Mouse (Mus musculus) cerebellum, adult 11-12 months (tissue): ENCODE measurements around the gene Trp53.
"Not testable (repeated sequence)": the region's sequence is repeated elsewhere in the genome, so short reads cannot be mapped to it uniquely, and the experiment has no call there.

Source experiments
- DNase-seq: peaks from one replicate; pipeline ENCODE4 v3.0.0; 2022

The Trp53 gene

DNA sequence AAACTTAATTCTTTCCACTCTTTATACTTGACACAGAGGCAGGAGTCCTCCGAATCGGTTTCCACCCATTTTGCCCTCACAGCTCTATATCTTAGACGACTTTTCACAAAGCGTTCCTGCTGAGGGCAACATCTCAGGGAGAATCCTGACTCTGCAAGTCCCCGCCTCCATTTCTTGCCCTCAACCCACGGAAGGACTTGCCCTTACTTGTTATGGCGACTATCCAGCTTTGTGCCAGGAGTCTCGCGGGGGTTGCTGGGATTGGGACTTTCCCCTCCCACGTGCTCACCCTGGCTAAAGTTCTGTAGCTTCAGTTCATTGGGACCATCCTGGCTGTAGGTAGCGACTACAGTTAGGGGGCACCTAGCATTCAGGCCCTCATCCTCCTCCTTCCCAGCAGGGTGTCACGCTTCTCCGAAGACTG, at the start of gene Trp53, which contains the start of gene Wrap53:
TSS of gene Trp53 (plus strand) at position 269 of the 424 bp plus-strand sequence.
TSS of gene Wrap53 (minus strand) at position 165 of the 424 bp plus-strand sequence.
- peak; percentile 94 for DNase-seq

DNA sequence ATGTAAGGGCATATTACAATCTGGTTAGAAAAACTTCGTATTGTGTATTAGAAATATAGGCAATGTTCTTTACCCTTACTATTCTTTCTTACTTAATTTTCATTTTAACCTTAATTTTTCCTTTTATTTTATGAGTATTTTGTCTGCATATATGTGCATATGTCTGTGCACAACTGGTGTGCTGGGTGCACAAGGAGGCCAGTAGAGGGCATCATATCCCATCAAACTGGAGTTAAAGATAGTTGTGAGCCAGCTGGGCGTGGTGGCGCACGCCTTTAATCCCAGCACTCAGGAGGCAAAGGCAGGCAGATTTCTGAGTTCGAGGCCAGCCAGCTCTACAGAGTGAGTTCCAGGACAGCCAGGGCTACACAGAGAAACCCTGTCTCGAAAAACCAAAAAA, 49.4 kb upstream of the Trp53 start:
- DNase-seq: not testable (repeated sequence)

DNA sequence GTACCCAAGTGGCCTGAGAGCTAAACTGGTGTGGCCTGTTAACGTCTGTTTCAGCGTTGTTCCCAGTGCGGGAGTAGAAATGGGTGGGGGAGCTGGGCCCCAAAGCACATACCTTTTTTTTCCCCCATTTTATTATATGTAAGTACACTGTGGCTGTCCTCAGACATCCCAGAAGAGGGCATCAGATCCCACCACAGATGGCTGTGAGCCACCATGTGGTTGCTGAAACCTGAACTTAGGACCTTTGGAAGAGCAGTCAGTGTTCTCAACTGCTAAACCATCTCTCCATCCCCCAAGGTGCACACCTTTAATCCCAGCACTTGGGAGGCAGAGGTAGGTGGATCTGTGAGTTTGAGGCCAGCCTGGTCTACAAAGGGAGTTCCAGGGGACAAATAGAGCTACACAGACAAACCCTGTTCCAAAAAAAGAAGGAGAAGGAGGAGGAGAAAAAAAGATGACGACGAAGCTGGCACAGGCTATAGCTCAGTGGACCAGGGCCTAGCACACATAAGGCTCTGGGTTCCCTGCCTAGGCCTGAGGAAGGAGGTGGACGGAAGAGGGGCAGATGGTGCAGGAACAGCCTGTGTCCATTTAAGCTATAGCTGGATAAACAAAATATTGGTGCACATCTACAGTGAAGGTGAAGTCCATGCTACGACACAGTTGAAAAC, 47.5 kb upstream of the Trp53 start:
- peak; percentile 33 for DNase-seq

DNA sequence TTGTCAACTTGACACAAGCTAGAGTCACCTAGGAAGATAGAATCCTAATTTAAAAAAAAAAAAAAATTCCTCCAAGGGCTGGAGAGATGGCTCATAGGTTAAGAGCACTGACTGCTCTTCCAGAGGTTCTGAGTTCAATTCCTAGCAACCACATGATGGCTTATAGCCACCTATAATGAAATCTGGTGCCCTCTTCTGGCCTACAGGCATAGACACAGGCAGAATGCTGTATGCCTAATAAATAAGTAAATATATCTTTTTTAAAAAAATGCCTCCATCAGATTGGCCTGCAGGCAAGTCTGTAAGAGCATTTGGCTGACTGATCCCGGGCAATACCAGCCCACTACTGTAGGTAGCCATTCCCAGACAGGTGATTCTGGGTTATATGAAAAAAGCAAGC, 45.2 kb upstream of the Trp53 start:
- DNase-seq: no peak

DNA sequence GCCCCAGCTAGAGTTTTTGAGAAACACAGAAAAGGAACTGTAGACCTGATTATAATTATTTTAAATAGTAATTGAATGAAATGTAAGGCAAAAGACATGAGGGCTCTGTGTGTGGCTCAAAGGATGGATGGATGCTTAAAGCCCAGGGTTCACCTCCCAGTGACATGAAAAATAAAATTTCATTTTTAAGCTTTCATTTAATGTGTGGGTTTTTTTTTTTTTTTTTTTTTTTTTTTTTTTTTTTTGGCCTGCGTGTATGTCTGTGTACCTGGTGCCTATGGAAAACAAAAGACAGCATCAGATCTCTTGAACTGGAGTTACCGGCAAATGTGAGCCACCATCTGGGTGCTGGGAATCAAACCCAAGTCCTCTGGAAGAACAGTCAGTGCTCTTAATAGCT, 39.5 kb upstream of the Trp53 start:
- no peak for DNase-seq

DNA sequence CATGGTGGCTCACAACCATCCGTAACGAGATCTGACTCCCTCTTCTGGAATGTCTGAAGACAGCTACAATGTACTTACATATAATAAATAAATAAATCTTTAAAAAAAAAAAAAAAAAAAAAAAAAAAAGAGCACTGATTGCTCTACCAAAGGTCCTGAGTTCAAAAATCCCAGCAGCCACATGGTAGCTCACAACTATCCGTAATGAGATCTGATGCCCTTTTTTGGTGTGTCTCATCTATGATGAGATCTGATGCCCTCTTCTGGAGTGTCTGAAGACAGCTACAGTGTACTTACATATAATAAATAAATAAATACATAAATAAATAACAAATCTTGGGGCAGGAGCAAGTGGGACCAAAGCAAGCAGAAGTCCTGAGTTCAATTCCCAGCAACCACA, 38.4 kb upstream of the Trp53 start:
- not testable (repeated sequence) for DNase-seq

DNA sequence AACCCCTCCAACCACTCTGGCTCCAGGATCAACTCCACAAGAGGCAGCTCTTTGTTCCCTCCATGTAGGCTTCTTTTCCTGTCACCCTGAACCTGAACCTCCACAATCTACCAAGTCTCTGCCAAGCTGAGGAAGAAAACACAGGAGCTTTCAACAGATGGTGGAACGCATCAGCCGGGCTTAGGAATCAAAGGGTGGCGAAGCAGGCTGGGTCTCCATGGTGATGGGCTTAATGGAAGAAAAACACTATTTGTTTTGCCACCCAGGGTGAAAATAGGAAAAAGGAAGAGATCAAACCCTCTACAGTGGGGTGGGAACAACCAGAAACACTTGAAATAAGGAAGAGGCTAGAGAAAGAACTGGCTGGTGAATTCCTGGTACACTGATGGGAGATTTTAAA, 36.6 kb upstream of the Trp53 start:
- no peak for DNase-seq

DNA sequence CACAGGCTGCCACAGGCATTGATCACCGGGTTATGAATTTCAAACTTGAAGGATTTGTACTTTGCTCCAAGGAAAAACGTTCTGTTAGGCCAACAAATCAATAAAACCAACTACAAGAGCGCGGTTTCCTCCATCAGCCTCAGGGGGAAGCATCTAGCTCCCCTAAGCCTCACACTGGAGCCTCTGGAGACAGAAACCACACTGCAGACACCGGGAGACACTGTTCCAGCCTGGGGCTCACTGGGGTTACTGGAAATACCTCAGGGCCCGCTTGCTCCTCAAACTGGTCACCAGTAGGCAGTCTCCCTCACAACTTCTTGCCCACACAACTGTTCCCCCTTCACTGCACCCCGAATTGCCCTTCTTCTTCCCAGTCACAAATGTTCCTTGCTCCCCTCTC, 34.2 kb upstream of the Trp53 start:
- no peak for DNase-seq

DNA sequence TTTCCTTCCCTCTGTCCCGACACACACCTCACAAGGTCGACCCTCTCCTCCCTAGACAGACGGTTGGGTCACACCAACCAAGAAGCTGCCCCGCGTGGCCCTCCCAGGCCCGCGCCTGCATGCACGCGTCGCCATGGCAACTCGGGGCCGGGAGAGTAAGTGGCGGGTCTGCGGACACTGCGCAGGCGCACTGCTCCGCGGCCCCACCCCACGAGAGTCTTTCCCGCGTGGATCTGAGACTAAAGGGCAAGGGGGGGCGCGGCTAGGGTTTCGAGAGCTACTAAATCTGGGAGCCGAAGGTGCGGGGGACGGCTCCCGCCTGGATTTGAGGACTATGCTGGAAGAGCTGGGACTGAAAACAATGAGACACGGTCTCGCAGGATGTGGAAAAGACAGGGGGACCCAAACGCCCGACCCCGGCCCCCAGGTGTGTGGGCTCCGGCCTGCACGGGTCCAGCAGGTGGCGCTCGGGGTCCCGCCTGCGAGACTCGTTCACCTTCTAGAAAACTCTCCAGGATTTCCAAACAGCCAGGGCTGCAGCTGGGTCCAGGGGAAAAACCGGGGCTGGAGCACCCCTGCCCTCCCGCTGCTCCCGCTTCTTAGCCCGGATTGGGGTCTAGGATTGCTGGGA, 33.6 kb upstream of the Trp53 start:
- peak; percentile 70 for DNase-seq

DNA sequence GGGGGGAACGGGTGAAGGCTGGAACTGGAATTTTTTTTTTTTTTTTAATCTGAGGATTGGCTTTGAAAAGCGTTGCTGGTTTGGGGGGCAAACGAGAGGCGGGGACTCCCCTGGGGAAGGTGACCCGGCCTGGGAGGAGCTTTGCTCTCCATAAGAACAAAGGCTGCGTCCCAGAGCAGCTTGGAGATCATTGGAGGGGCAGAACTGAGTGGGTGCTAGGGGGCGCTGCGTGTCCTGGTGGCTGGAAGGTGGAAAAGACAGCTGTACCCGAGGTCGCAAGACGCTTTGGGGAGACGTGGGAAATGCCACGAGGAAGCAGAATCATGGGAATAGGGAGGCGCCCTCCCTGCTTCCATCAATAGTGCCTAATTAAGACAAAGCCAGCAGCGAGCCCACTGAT, 33.1 kb upstream of the Trp53 start:
- DNase-seq: no peak

DNA sequence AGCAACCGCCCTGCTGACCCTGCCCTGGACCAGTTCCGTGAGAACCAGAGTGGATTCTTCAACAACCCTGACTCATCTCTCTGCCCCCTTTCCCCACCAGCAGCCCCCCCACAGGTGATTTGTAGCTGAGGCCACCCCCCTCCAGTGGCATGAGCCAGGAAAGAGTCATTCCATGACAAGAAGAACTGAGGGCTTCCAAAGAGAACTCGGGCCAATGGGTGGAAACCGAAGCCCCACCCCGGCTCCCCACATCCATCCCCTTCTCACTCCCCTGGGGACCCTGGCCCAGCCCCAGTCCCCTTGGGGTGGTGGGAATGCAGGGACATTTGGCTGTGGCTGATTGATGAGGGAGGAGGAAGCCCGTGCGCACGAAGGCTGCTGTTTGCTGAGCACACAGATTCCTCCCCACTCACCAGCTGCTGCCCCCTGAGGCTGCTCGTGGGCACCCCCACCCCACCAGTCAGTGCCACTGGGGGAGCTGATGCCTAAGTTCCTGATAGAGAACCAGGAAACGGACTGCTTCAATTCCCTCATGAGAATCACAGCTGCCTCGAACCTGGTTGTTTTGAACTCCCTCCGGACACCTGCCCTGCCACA, 31.0 kb upstream of the Trp53 start, which contains the start of gene Dnah2:
TSS of gene Dnah2 (minus strand) at position 51 of the 597 bp plus-strand sequence.
- DNase-seq: no peak

DNA sequence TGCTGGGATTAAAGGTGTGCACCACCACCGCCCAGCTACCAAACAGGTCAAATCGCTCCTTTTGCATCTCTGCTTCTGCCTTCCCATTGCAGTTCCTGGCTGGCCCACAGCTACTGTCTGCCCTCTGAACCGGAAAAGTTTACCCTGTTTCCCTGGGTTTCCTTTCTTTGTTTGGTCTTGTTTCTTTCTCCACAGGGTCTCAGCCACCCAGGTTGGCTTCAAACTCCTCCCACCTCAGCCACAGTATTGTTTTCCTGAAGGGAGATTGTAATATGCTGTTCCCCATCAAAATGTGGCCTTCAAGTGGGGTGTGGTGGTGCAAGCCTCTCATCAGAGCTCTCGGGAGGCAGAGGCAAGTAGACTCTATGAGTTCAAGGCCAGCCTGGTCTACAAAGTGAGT, 28.8 kb upstream of the Trp53 start:
- DNase-seq: no peak

DNA sequence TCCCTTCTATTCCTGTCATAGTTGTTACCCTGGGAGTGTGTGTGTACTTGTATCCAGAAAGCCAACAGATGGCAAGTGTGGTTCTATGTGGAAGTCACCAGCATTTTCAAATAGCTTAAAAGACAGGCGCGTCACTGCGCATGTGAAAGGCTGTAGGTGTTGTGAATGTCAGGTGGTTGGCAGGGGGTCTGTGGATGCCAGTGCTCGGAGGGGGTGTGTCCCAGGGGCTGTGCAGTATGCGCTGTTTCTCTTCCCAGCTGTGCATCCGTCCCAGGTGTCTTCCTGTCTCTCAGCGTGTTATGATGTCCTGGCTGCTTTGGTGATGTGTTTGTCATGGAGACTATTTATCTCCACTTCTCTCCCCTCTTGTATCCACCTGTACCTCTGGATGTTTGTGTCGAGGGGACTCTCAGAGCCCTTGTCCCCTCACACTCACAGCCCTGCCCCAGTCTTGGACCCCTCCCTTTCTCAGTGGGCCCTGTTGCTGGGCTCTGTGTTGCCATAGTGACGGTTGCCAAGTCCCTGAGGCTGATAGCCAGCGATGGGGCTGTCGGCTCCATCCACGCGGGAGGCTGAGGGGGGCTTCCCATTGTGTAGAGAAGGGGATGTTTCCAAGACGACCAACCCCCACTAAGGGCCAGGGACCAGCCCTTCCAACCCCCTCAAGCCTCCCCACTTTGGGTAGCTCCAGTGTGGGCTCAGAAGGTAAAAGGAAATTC, 27.4 kb upstream of the Trp53 start:
- no peak for DNase-seq

DNA sequence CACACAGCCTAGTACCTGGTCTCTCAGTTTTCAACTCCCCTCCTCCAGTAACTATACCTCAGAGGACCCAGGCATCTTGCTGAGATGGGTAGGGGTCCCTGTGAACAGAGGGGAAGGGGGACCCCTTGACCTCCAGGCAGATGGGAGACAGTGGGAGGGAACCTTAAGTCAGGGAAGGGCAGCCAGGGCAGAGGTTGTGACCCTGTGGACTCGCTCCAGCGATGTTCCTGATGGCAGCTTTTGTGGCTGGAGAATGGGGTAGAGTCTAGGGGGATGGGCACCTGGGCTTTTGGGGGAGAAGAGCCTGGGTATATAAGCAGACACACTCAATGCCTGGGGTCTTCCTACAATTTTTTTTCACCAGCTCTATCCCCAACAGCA, 26.8 kb upstream of the Trp53 start:
- no peak for DNase-seq

DNA sequence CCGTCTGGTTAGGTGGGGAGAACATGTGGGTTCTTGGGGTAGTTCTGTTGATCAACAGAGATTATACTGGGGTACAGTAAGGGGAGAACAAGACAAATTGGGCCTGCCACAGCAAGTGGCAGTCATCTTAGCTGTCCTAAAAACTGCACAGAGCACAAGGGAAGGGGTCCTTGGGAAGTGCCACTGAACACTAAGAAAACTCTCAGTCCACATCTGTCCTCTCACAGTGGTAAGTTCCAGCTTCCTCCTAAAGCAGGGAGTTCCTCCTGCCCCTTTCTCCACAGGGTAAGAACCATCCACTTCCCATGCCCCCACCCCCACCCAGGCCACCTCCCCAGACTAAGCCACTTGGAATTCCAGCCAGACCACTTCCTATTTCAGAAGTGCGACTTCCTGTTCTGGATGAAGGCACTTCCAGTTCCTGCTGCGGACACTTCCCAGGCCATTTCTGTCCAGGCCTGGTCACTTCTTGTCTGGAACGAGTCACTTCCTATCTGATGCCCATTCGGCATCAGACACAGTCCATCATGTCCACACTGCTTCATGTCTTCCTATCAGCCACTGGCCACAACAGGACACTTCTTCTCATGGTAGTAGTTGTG, 25.5 kb upstream of the Trp53 start:
- no peak for DNase-seq

DNA sequence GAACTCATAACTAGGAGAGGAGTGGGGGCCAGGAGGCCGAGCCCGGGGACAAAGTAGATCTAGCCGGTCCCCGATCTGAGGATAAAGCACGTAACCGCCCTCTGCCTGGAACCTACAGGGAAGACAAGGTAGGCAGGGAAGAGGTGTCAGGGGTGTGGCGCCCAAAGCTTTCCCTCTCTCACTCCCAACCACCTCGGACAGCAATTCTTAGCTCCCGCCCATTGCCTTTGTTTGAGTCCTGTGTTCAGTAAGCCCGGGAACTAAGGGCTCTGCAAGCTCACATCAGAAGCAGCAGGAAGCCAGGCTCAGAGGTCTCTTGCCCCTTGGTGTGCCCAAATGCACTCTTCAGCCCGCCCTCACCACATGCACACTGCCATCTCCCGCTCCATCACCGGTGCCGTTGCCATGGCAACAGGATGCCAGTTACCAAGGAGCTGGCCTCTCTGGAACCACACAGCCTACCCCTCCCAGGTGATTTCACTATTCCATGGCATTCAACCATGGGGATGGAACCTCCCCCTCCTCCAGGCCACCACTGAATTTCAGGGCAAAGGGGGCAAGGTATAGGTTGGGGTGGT, 22.7 kb upstream of the Trp53 start:
- DNase-seq: no peak

DNA sequence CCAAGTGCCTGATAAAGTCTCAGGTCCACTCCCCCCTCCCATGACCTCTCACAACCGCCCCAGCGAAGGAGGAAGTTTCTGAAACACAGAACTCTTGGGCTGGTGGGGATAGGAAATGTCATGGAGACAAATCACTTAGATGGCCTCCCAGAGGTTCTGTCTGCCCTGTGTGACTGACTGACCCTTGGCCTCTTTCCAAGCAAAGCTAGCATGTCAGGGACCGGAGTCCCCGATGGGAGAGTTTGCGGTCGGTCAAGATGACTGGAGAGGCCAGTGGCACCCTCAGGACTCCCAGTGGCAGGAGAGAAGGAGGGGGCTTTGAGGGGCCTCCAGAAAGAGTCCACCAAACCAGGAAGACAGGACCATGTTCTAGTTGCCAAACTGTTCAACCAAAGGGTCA, 21.4 kb upstream of the Trp53 start:
- DNase-seq: no peak

DNA sequence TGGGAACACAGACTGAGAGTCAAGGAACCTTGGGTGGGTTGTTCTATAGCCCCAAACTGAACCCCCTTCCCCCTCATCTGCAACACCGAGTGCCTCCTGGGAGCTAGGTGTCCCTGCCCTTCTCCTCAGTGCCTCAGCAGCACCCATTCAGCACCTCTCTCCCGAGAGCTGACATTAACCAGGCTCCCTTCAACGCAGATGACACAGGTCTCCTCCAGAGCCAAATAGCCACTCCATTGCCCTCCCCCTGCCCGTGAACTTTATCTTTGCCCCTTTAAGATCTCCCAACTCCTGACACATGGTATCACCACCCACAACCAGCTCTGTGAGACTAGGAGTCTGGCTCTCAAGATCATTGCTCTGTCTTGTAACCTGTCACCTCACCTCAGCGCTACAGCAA, 21.0 kb upstream of the Trp53 start:
- no peak for DNase-seq

DNA sequence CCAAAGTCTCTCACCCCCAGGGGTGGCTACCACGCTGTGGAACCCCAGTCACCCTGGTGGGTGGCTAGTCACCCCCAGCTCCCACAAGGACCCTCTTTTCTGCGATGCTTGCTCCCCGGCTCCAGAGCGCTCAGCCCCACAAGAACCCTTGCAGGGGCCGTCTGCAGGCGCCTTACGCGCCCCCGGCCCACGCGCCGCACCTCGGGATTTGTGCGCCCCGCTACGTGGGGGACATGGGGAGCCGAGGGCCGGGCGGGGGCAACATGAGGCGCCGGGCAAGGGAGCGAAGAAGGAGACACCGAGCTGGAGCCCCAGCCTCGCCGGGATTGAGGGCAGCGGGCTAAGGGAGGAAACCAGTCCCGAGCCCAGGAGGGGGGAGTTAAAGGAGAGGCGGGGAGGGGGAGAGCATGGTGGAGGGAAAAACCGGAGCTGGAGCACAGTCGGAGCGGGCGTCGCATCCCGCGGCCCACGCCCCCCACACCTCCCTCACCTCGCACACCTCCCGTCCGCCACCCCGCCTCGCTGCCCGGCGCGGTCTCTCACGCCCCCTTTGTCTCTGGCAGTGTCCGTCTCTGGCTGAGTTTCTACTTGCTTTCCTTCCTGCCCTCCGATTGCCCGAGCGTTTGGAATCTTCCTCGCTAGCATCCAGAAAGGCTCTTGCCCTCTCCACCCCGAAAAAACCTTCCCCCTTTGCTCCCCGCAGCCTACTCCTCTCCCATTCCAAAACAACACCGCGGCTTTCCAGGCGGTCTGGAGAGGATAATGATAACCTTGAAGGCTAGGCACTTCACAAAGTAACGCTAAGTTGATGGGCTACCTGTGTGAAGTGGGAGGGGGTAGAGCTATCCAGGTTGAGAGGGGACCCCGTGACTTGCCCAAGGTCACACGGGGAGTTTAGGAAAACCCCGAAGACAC, 20.1 kb upstream of the Trp53 start, which contains the start of gene Efnb3:
TSS of gene Efnb3 (minus strand) at position 355 of the 915 bp plus-strand sequence.
- no peak for DNase-seq

DNA sequence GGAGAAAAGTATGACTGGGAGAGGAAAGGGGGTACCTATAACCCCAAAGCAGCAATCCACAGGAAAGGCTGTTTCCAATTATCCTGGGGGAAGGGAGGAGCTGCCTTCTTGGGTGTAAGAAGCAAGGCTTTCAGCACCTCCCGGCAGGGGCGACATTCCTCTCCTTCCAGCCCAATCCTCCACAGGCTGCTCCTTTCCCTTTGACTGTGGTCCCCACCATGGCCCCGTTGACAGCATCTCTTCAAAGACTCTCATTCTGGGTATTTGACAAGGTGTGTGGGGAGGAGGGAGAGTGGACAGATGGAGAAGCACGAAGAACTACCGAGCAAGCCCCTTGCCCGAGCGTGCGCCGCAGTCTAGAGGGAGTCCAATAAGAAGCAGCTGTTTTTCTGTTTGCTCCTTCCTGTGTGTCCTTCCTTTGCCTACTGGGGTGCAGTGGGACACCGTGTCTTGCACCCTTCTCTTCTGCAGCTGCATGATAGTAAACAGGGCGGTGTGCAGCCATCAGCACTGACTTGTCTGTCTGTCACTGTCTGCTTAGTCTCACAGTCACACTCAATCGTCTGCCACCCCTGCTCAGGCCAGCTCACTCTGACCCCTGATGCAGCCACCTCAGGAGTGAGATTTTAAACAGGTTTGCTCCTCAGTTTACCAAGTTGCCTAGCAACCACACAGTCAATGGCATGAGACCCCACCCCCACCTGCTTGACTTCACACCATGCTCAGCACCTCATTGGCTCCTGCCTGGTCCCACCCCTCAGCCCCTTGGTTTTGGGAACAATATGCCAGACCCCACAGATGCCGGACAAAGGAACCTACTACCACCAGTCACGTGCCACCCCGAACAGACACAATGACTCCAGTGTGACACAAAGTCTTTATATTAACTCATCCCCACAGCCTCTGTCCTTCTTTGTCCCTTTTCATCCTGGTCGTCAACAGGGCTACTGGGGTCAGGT, 19.0 kb upstream of the Trp53 start:
- DNase-seq: no peak
